Mouse (Mus musculus) gastrocnemius, postnatal 36 days (tissue): Measurements from ENCODE around the gene Eif3d. TPM values are rescaled to one million over a fixed set of nuclear protein-coding genes. Genes with fewer than 3 reads are reported as not detected.
"Not testable (repeated sequence)": the region's sequence is repeated elsewhere in the genome, so short reads cannot be mapped to it uniquely, and the experiment has no call there.

ENCODE experiments used
- DNase-seq, 2 experiments: peaks; one replicate each; pipeline ENCODE4 v3.0.0; 2022
- intact Hi-C: fragments of 180-260 bp; cut with DNase I; formaldehyde crosslinking; loops from one replicate; pipeline ENCODE4 v1.15.1; 2025
- long read RNA-seq, 2 experiments: library from polyadenylated mRNA; stranded (forward); transcript quantifications; one replicate each; pipeline ENCODE4 v2.0.0; 2021
- total RNA-seq, 2 experiments: library from RNA; stranded (reverse); gene quantifications; 2 replicates each; pipeline ENCODE4 v1.2.3; 2021

Gene Eif3d
- 10 to 100 TPM; 52.9 to 53.9 TPM for total RNA-seq
- long read RNA-seq, experiment 1, transcript Eif3d-201 (15 exons, 1,899 nt): major isoform, 21 of 24 reads
- long read RNA-seq, experiment 1, partial matches to known transcripts: 2 of 24 reads
- long read RNA-seq, experiment 1, other reads (novel, unspliced or antisense): 1 of 24 reads
- long read RNA-seq, experiment 2, transcript Eif3d-201 (15 exons, 1,899 nt): major isoform, 20 of 26 reads
- long read RNA-seq, experiment 2, partial matches to known transcripts: 4 of 26 reads
- long read RNA-seq, experiment 2, other reads (novel, unspliced or antisense): 2 of 26 reads

- peak; percentile 93 to 97 for DNase-seq
- intact Hi-C loops: loop anchor here (5.0 kb wide), 1 partner anchor 38 kb away; no protein-coding TSS in a partner anchor
These were observed at the start of gene Eif3d for GRCm38 (mm10) chr15:77970470-77971292. Eif3d (minus strand) TSS chr15:77970813.

GRCm38 (mm10) chr15:78014046-78014445 is 43.4 kb upstream of the Eif3d start:
- no peak for DNase-seq
- intact Hi-C loops: no loop called here

GRCm38 (mm10) chr15:78008206-78008605 is 37.6 kb upstream of the Eif3d start:
- DNase-seq, intact Hi-C loops: not testable (repeated sequence)

DNA sequence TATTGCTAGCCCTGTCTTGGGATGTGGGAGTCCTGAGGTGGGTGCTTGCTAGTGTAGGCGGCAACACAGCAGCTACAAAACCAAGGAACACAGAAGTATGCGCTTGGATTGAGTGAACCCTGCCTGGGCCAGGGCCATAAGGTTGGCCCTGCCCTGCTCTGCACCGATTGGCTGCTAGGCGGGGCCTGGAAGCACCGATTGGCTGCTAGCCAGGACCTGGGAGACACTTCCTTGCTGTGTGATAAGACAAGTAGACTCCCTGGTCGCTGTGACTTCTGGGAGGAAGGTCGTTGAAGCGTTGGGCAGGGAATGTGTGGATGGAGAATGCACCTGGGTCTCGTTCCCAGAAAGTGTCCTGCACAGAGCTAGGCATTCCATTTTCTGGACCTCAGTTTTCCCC is 33.3 kb upstream of the Eif3d start:
- DNase-seq: no peak
- intact Hi-C loops: no loop called here

- no peak for DNase-seq
- intact Hi-C loops: no loop called here
These were observed 30.8 kb upstream of the Eif3d start for GRCm38 (mm10) chr15:78001400-78001799.

DNA sequence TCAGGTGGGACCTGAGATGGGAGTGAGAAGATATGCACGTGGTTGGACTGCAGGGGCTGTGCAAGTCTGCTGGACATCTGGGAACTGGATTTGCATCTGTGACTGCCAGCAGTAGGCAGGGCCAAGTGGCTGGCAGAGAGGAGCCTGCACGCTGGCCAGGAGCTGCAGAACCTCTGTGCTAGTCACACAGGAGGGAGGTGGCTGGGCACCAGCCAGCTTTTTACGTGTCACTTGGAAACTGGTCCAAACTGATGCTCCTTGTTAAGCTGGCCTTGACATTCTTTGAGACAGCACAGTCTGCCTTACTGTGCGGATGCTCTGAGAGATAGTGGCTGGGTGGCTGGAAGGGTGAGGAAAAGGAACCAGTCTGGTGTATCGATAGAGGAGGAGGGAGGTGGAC is 17.9 kb upstream of the Eif3d start:
- intact Hi-C loops: loop anchor here (10.0 kb wide), 1 partner anchor 166 kb away; no protein-coding TSS in a partner anchor
- DNase-seq: peak in 1 of 2 experiments; percentile 9

- intact Hi-C loops: loop anchor here (5.0 to 10.0 kb wide), 2 partner anchors 171 to 269 kb away; no protein-coding TSS in a partner anchor
- no peak for DNase-seq
These were observed 12.8 kb upstream of the Eif3d start for GRCm38 (mm10) chr15:77983391-77983790.

- intact Hi-C loops: loop anchor here (5.0 to 10.0 kb wide), 2 partner anchors 172 to 270 kb away; no protein-coding TSS in a partner anchor
- peak in 1 of 2 experiments; percentile 56 for DNase-seq
These were observed 11.8 kb upstream of the Eif3d start for GRCm38 (mm10) chr15:77982195-77982939.

DNA sequence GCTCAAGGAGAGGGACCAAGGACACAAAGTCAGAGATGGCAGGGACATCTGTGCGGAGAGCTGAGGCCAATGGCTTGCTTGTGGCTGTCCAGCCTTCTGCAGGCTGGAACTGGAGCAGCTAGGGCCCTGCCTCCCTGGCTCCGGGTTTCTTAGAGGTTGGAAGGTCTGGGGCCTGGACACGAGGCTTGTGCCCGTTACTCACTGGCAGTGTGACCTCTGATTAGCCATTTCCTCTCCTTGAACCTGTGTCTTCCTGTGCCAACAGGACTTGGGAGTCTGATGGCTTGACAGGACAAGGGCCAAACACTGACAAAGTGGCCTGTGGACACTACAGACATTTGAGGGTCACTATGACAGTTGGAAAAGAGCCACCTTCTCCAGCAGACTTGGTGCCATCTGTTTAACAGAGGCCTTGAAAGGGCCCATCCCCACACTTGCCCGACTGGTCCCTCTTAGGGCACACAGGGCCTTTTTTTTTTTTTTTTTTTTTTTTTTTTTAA is 10.6 kb upstream of the Eif3d start:
- no peak for DNase-seq
- intact Hi-C loops: loop anchor here (5.0 to 10.0 kb wide), 2 partner anchors 174 to 271 kb away; no protein-coding TSS in a partner anchor

DNA sequence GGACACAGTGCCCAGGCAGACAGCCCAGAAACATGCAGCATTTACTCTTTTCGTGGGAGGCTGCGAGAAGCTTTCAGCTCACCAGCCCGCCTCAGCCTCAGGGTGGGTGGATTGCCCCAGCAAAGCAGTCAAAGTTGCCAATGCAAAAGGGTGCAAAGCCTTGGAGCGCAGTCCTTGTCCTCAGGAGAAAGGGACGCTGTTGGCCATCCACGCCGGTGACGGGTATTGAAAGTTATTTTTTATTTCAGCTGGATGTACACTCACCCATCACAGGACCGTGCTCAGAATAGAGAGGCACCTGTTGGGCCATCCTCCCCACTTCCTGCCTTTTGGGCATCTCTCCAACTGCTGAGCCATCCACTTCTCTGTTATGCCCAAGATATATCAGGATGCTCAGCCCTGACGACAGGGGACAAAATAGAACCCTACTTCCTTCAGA is 8.8 kb upstream of the Eif3d start:
- intact Hi-C loops: no loop called here
- DNase-seq: no peak

GRCm38 (mm10) chr15:77977663-77978062 is 7.0 kb upstream of the Eif3d start:
- intact Hi-C loops: no loop called here

DNA sequence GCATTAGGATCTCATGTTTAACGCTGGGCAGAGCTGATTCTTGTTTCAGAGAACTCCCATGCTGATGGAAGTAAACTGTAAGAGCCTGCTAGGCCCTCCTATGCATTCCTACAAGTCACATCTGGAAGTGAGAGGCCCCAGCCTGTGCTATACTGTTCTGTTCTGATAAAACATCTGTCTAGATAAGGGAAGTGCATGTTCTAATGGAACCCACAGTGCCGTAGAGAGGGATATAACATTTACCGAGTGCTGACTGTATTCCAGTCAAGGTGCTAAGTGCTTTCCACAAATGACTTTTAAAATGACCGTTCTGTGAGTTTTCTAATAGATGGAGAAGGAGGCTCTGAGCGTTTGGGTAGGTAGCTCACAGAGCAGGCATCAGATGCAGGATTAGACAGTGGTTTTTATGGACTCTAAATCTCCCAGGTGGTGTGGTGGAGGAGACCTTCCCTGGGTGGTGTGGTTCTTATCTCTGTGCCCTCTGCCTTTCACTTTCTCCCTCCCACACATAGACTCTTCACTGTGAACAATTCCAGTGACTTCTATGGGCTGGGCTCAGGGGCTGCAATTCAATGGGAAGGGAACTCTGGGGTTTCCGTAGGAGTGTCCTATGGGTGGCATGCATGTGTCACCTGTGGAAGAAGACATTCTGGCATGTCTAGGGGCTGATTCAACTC is 3.7 kb upstream of the Eif3d start:
- no peak for DNase-seq
- intact Hi-C loops: loop anchor here (5.0 kb wide), 1 partner anchor 42 kb away; no protein-coding TSS in a partner anchor

More at GRCm38 (mm10) chr15:77977663-77978062, 7.0 kb upstream of the Eif3d start:
- no peak for DNase-seq

DNA sequence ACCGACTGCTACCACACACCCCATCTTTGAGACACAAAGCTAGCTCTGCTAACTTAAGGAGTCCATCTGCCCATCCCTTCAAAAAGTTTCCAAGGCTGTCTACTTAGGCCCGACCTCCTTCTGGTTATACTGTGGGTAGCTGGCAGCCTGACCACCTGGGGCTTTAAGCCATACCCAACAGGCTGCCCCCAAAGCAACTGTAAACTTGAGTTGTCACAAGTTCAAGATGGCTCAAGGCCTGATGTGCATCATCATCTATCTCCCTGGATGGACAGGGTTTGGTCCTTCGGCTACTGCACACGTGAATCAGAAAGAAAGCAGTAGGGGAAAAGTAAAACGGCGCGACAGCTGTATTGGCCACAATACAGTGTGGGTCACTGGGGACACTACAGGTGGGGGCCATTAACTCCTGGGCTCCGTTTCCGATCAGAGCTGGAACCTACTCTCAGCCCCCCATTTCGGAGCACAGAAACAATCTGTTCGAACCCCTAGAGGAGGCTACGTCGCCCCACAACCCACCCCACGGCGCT is 608 bp downstream of the Eif3d start:
- DNase-seq: no peak
- intact Hi-C loops: loop anchor here (5.0 kb wide), 1 partner anchor 38 kb away; no protein-coding TSS in a partner anchor

- intact Hi-C loops: no loop called here
These were observed 5.5 kb downstream of the Eif3d start for GRCm38 (mm10) chr15:77965117-77965528.

GRCm38 (mm10) chr15:77962447-77962846 is 8.2 kb downstream of the Eif3d start:
- intact Hi-C loops: no loop called here

More at GRCm38 (mm10) chr15:77965117-77965528, 5.5 kb downstream of the Eif3d start:
- DNase-seq: no peak

GRCm38 (mm10) chr15:77960693-77961092 is 9.9 kb downstream of the Eif3d start:
- intact Hi-C loops: no loop called here
- no peak for DNase-seq

More at GRCm38 (mm10) chr15:77962447-77962846, 8.2 kb downstream of the Eif3d start:
- no peak for DNase-seq

DNA sequence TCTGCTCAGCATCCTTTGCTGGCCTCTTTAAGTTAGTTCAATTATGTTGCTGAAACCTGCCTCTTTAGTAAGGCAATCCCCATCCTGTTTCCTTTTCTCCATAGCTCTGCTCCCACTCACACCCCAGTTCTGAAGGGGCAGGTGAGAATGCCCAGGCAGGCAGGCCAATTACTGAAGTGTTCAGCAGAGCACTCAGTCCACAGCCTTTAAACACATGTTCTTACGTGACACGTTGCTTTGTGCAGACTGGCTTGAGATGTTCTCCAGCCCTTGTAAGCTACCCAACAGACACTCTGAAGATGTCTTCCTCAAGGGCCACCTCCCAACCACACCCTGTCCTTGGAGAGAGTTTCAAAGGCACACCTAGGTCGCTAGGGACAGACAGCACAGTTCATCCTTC is 12.5 kb downstream of the Eif3d start:
- no peak for DNase-seq
- intact Hi-C loops: no loop called here

GRCm38 (mm10) chr15:77957625-77958024 is 13.0 kb downstream of the Eif3d start:
- intact Hi-C loops: no loop called here
- DNase-seq: no peak

GRCm38 (mm10) chr15:77956404-77956901 is 14.2 kb downstream of the Eif3d start, which contains the start of gene Foxred2:
Foxred2 (minus strand) TSS chr15:77956722.
- intact Hi-C loops: no loop called here
- DNase-seq: peak; percentile 55 to 68
